Mouse (Mus musculus) liver, adult 2 months (tissue): ENCODE results near the gene Arl6.

Experiments
- CTCF ChIP-seq: fragments of 200-500 bp; IDR thresholded peaks from 2 replicates; pipeline ENCODE4 v1.5.1; 2011; ENCODE audit warnings: low read depth, low read length, control low read depth
- POLR2A ChIP-seq: fragments of 200-500 bp; IDR thresholded peaks from 2 replicates; pipeline ENCODE4 v1.6.1; 2011; ENCODE audit warnings: low read length, control low read depth; ENCODE audit not compliant: insufficient read depth; ENCODE audit errors: extremely low read depth

DNA sequence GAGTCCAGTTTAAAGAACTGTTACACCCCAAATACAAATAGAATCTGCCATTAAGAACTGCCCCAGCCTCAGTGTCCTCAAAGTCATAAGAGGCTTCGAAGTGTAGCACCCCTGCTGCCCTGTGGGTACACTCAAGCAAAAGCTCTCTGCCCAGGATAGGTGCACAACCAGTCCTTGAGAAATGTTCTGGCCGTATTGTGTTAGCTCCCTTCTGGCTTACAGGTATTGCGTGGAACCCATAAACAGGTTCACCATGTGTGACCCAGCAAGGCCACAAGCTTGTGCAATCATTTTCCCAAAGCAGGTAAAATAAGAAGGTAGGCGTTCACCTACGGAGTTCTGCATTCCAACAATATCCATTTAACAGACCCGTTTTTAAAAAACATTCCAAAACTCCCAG lies 41.9 kb downstream of the Arl6 start:
- no peak for TF ChIP-seq CTCF
- TF ChIP-seq POLR2A: no peak
